In genomic region chr9:70267108-70267507, GRCm38 (mm10) we compare ENCODE assay signal across 21 mouse cellular contexts. TPM values are rescaled to one million over a fixed set of nuclear protein-coding genes. Genes with fewer than 3 reads are reported as not detected.
DNase-seq lines count a peak whose midpoint lies in the region; ATAC-seq and TF ChIP-seq lines count a peak whose summit lies in the region.
"Had no signal": no experiment of that assay in that cellular context is flagged by ENCODE, and none has a peak within 500 bp of the region (broad histone marks: within the 10 kb centered on the region; RNA-seq: fewer than 3 reads in every experiment).

No protein-coding gene starts in this region.

- no peak overlapping the region for H3K4me3 ChIP-seq in kidney, adult 2 months (ENCODE audit: insufficient read depth, low read depth, low read length)
- H3K4me3 ChIP-seq in kidney, embryonic 16.5 days (ENCODE audit: low read length): no peak overlapping the region
- H3K4me3 ChIP-seq in liver, postnatal 0 days (ENCODE audit: low read depth, low read length): no peak overlapping the region
- H3K4me3 ChIP-seq in liver, embryonic 11.5 days (ENCODE audit: low read depth, low read length): no peak overlapping the region
- H3K4me3 ChIP-seq: embryonic facial prominence, embryonic 12.5 days; embryonic facial prominence, embryonic 15.5 days; gastrocnemius, adult 2 months had no signal

- peak overlapping the region; percentile 11 for H3K27ac ChIP-seq in kidney, adult 2 months (ENCODE audit: insufficient read depth, low read depth, low read length)
- no peak overlapping the region for H3K27ac ChIP-seq in kidney, embryonic 16.5 days (ENCODE audit: low read length)
- H3K27ac ChIP-seq in liver, postnatal 0 days (ENCODE audit: low read depth): peak overlapping the region; percentile 6; the same call in 1 of the 2 replicates
- no peak overlapping the region for H3K27ac ChIP-seq in liver, embryonic 11.5 days (ENCODE audit: low read depth, low read length)
- H3K27ac ChIP-seq: embryonic facial prominence, embryonic 12.5 days; embryonic facial prominence, embryonic 15.5 days; gastrocnemius, adult 2 months; hindbrain, embryonic 14.5 days had no signal

- H3K27me3 ChIP-seq in kidney, adult 2 months (replicated peaks; ENCODE audit: control insufficient read depth, insufficient read depth, low read length): no peaks in the 10 kb centered on the region
- no peaks in the 10 kb centered on the region for H3K27me3 ChIP-seq in kidney, embryonic 16.5 days (ENCODE audit: insufficient read depth, low read length)
- H3K27me3 ChIP-seq in liver, postnatal 0 days (ENCODE audit: insufficient read depth, low read length): no peaks in the 10 kb centered on the region
- no peaks in the 10 kb centered on the region for H3K27me3 ChIP-seq in liver, embryonic 11.5 days (replicated peaks; ENCODE audit: control insufficient read depth, insufficient read depth, low read length)
- H3K27me3 ChIP-seq: embryonic facial prominence, embryonic 12.5 days; embryonic facial prominence, embryonic 15.5 days had no signal

- H3K36me3 ChIP-seq in kidney, adult 2 months (ENCODE audit: control insufficient read depth, insufficient read depth, low read length): no peaks in the 10 kb centered on the region
- no peaks in the 10 kb centered on the region for H3K36me3 ChIP-seq in kidney, embryonic 16.5 days (ENCODE audit: insufficient read depth, low read length)
- H3K36me3 ChIP-seq in liver, postnatal 0 days (replicated peaks; ENCODE audit: insufficient read depth, low read length): no peaks in the 10 kb centered on the region
- H3K36me3 ChIP-seq in liver, embryonic 11.5 days (ENCODE audit: control insufficient read depth, insufficient read depth, low read length): no peaks in the 10 kb centered on the region
- H3K36me3 ChIP-seq: embryonic facial prominence, embryonic 12.5 days; embryonic facial prominence, embryonic 15.5 days had no signal

- H3K4me1 ChIP-seq in kidney, adult 2 months (ENCODE audit: control insufficient read depth, insufficient read depth, low read length): peaks cover 52% of the 10 kb centered on the region
- H3K4me1 ChIP-seq in kidney, embryonic 16.5 days (ENCODE audit: insufficient read depth, low read length): peaks cover 24% of the 10 kb centered on the region
- peaks cover 8% of the 10 kb centered on the region; the same call in 1 of the 2 replicates for H3K4me1 ChIP-seq in liver, postnatal 0 days (ENCODE audit: insufficient read depth)
- H3K4me1 ChIP-seq in liver, embryonic 11.5 days (replicated peaks; ENCODE audit: control insufficient read depth, insufficient read depth, low read length): no peaks in the 10 kb centered on the region

- H3K4me2 ChIP-seq in kidney, embryonic 16.5 days (replicated peaks; ENCODE audit: low read depth, low read length): no peak overlapping the region
- H3K4me2 ChIP-seq in liver, postnatal 0 days (ENCODE audit: low read depth, low read length): no peak overlapping the region
- H3K4me2 ChIP-seq in liver, embryonic 11.5 days: no peak overlapping the region
- H3K4me2 ChIP-seq: embryonic facial prominence, embryonic 12.5 days; embryonic facial prominence, embryonic 15.5 days; heart, embryonic 11.5 days; hindbrain, embryonic 14.5 days had no signal

- DNase-seq in kidney, adult 2 months: peak; percentile 83
- no peak for DNase-seq in kidney, postnatal 14 days
- peak; percentile 38 to 52 for DNase-seq in kidney, postnatal 25 days
- no peak for DNase-seq in liver, postnatal 0 days
- no peak for DNase-seq in liver, embryonic 11.5 days (ENCODE audit: low spot score)
- DNase-seq: adrenal gland, adult 2 months; adrenal gland, postnatal 14 days; cerebellum, adult 11 months; cerebellum, adult 2 months; cerebellum, adult 9-11 months; cerebellum, postnatal 25 days; forebrain, postnatal 0 days; gastrocnemius, adult 2 months; gastrocnemius, postnatal 14 days had no signal

- 63% methylated on average over 5 of the region's 5 CpGs for WGBS in kidney, adult 2 months
- WGBS in kidney, embryonic 16.5 days: 79% methylated on average over 5 of the region's 5 CpGs
- 61% methylated on average over 5 of the region's 5 CpGs for whole genome bisulfite sequencing in liver, postnatal 0 days (ENCODE audit: insufficient replicate concordance)
- 79% methylated on average over 5 of the region's 5 CpGs for WGBS in liver, embryonic 11.5 days

- H3K9me3 ChIP-seq in kidney, embryonic 16.5 days (ENCODE audit: low read length): no peaks in the 10 kb centered on the region
- no peaks in the 10 kb centered on the region for H3K9me3 ChIP-seq in liver, postnatal 0 days (ENCODE audit: low read length)
- no peaks in the 10 kb centered on the region for H3K9me3 ChIP-seq in liver, embryonic 11.5 days (ENCODE audit: control insufficient read depth, low read length)
- H3K9me3 ChIP-seq: embryonic facial prominence, embryonic 12.5 days; embryonic facial prominence, embryonic 15.5 days had no signal

- no peak for TF ChIP-seq POLR2A in kidney, adult 2 months (IDR thresholded peaks at IDR 0.05; ENCODE audit: low read depth, low read length)

- no peak overlapping the region for H3K9ac ChIP-seq in kidney, embryonic 16.5 days (replicated peaks; ENCODE audit: low read length)
- no peak overlapping the region for H3K9ac ChIP-seq in liver, postnatal 0 days (replicated peaks)
- no peak overlapping the region for H3K9ac ChIP-seq in liver, embryonic 11.5 days (ENCODE audit: low read depth, low read length)
- H3K9ac ChIP-seq: embryonic facial prominence, embryonic 12.5 days; embryonic facial prominence, embryonic 15.5 days; forebrain, postnatal 0 days; hindbrain, embryonic 14.5 days had no signal

- TF ChIP-seq CTCF in kidney, adult 2 months (conservative IDR thresholded peaks at IDR 0.05; ENCODE audit: insufficient read depth, insufficient read length, low read depth, low read length): no peak
- TF ChIP-seq CTCF in liver, postnatal 0 days (IDR thresholded peaks at IDR 0.05; ENCODE audit: low read depth): no peak

- no peak for TF ChIP-seq EP300 in liver, postnatal 0 days (IDR thresholded peaks at IDR 0.05; ENCODE audit: low read depth)

- no peak for ATAC-seq in kidney, embryonic 16.5 days (ENCODE audit: low FRiP score, low TSS enrichment)
- no peak; the same call in 1 of the 2 replicates for ATAC-seq in liver, postnatal 0 days
- ATAC-seq in liver, embryonic 11.5 days (replicated peaks; ENCODE audit: low FRiP score): no peak
- ATAC-seq: CD4-positive, CD25-positive, alpha-beta regulatory T cell, adult 4 months; forebrain, embryonic 14.5 days; forebrain, postnatal 0 days had no signal

RNA-seq across cellular contexts. Expression of gene Myo1e, which starts 60.0 kb away (rescaled TPM):
- polyA plus RNA-seq in kidney, adult 2 months (2012; rRNA removed): 13.1 and 14.5 TPM in 2 replicates
- 26.4 and 27.8 TPM in 2 replicates for polyA plus RNA-seq in kidney, embryonic 16.5 days (2015; fragmentation: Nextera tagmentation; extraction: Ambion mirVana)
- 5.4 and 7.4 TPM in 2 replicates for polyA plus RNA-seq in liver, postnatal 0 days (2015; fragmentation: Nextera tagmentation; extraction: Ambion mirVana)
- polyA plus RNA-seq in liver, embryonic 11.5 days (2014; fragmentation: Nextera tagmentation; extraction: Ambion mirVana): 5.9 and 6.1 TPM in 2 replicates

Comparison
In these comparisons a context has a peak if more than half of its experiments do, and no peak if none do; other contexts are left out.
1. DNase-seq: peak in kidney, adult 2 months (single experiment) and kidney, postnatal 25 days (2 of 2); none in kidney, postnatal 14 days (single experiment), liver, postnatal 0 days (single experiment) and liver, embryonic 11.5 days (single experiment).
2. H3K27ac ChIP-seq: peak in kidney, adult 2 months (single experiment) and liver, postnatal 0 days (single experiment); none in kidney, embryonic 16.5 days (single experiment) and liver, embryonic 11.5 days (single experiment).